Mouse (Mus musculus) liver, embryonic 13.5 days (tissue): ENCODE measurements around the gene Ppp4r1. TPM values are rescaled to one million over a fixed set of nuclear protein-coding genes. Genes with fewer than 3 reads are reported as not detected.

Source experiments
- ATAC-seq: fragments of 200-750 bp; cut with Nextera tagmentation; 2 replicates; pipeline ENCODE4 v1.8.0; 2017; ENCODE audit warnings: low read depth, mild to moderate bottlenecking, moderate number of reproducible peaks, moderate library complexity
- DNase-seq: peaks from one replicate; pipeline ENCODE4 v3.0.0; 2022
- H3K27ac ChIP-seq: fragments of 300-500 bp; sonication (generic); 2 replicates; pipeline ENCODE4 v1.5.1; 2015; ENCODE audit warnings: moderate library complexity, mild to moderate bottlenecking, inconsistent platforms
- H3K27me3 ChIP-seq: fragments of 300-500 bp; sonication (generic); 2 replicates; pipeline ENCODE4 v1.6.1; 2015; ENCODE audit warnings: mild to moderate bottlenecking, inconsistent platforms
- H3K36me3 ChIP-seq: fragments of 300-500 bp; sonication (generic); 2 replicates; pipeline ENCODE4 v1.6.1; 2015; ENCODE audit warnings: mild to moderate bottlenecking, inconsistent platforms
- H3K4me1 ChIP-seq: fragments of 300-500 bp; sonication (generic); replicated peaks from 2 replicates; pipeline ENCODE4 v1.6.1; 2015; ENCODE audit warnings: inconsistent platforms
- H3K4me2 ChIP-seq: fragments of 300-500 bp; sonication (generic); 2 replicates; pipeline ENCODE4 v1.6.1; 2015; ENCODE audit warnings: inconsistent platforms, mild to moderate bottlenecking, moderate library complexity
- H3K4me3 ChIP-seq: fragments of 300-500 bp; sonication (generic); replicated peaks from 2 replicates; pipeline ENCODE4 v1.5.1; 2015; ENCODE audit warnings: mild to moderate bottlenecking, inconsistent platforms
- H3K9ac ChIP-seq: fragments of 300-500 bp; sonication (generic); 2 replicates; pipeline ENCODE4 v1.6.1; 2015; ENCODE audit warnings: mild to moderate bottlenecking, inconsistent platforms
- H3K9me3 ChIP-seq: fragments of 300-500 bp; sonication (generic); replicated peaks from 2 replicates; pipeline ENCODE4 v1.6.1; 2016; ENCODE audit warnings: inconsistent platforms
- WGBS: fragments of 180-500 bp; shearing (Covaris S2); methylation state at CpG from one replicate; pipeline ENCODE4 v1.1.7; 2015; ENCODE audit not compliant: insufficient replicate concordance; 5-methylcytosine and 5-hydroxymethylcytosine counted together
- polyA plus RNA-seq: library from polyadenylated mRNA; unstranded; fragments of >200 nt; fragmentation: Nextera tagmentation; extraction: Ambion mirVana; gene quantifications from 2 replicates; pipeline ENCODE4 v1.2.1, GENCODE M21; 2015

Gene Ppp4r1
- polyA plus RNA-seq, 1 experiment from 2014 or later: 10.1 TPM

DNA sequence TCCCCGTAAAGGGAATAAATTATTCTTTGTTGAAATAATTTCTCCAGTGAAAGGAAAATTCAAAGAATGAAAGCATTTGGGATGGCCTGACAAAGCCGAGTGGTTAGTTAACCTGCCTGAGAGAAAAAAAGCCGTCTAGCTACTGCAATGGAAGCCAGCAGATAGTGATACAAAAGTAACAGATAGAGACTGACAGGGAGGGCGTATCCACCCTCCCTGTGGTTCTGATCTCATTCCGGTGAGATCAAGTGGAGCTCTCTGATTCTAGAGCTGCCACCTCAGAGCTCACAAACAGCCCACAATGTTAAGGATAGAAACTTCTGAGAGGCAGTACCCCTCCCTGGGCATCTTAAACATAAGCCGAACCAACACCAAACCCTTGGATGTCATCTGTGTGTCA lies 33.4 kb upstream of the Ppp4r1 start:
- no peak overlapping the region for H3K27ac ChIP-seq
- no peak for ATAC-seq
- H3K9me3 ChIP-seq: no peaks in the 10 kb centered on the region
- no peaks in the 10 kb centered on the region for H3K27me3 ChIP-seq
- no peaks in the 10 kb centered on the region for H3K36me3 ChIP-seq
- no peak overlapping the region for H3K9ac ChIP-seq
- no peak overlapping the region for H3K4me2 ChIP-seq
- H3K4me3 ChIP-seq: no peak overlapping the region
- WGBS: 60% methylated on average over 6 of the region's 6 CpGs
- no peak for DNase-seq
- no peaks in the 10 kb centered on the region for H3K4me1 ChIP-seq

DNA sequence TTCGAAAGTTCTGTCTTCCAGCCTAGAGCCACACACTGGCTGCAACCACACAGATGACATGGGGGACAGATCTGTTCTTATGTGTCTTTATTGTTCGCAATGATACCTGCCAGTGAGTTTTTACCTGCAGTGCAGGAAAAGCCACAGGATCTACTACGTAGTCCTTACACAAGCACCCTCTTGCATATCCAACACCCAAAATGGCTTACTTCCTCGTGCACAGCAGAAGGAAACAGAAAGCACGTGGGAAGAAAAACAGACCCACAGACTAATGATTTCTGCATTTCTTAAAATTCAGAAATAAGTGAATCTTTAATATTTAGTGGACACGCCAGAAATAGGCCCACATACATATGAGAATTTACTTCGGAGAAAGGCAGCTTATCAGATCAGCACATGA lies 32.6 kb upstream of the Ppp4r1 start:
- no peak overlapping the region for H3K4me2 ChIP-seq
- no peak for DNase-seq
- no peaks in the 10 kb centered on the region for H3K27me3 ChIP-seq
- no peaks in the 10 kb centered on the region for H3K4me1 ChIP-seq
- H3K9me3 ChIP-seq: no peaks in the 10 kb centered on the region
- no peak overlapping the region for H3K4me3 ChIP-seq
- WGBS: 66% methylated on average over 7 of the region's 7 CpGs
- H3K9ac ChIP-seq: no peak overlapping the region
- H3K27ac ChIP-seq: no peak overlapping the region
- no peak for ATAC-seq
- H3K36me3 ChIP-seq: no peaks in the 10 kb centered on the region

DNA sequence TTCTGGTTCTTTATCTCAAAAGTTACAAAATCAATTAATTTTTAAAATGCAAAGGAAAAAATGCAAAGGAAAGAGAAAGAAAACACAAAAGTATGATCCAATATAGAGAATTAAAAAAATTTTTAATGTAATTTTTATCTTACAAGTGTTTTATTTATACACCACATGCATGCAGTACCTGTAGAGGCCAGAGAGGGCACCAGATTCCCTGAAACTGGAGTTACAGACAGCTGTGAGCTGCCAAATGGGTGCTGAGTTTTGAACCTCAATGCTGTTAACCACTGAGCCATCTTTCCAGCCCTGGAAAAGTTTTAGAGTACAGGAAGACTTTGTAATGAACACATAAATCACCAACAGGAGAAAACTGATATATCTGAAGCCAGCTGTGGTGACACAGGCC lies 32.1 kb upstream of the Ppp4r1 start:
- Histone ChIP-seq H3K27ac (no peak overlapping the region), H3K4me3 (no peak overlapping the region), H3K36me3 (no peaks in the 10 kb centered on the region), H3K9ac (no peak overlapping the region), H3K4me1 (no peaks in the 10 kb centered on the region), H3K4me2 (no peak overlapping the region), H3K27me3 (no peaks in the 10 kb centered on the region), H3K9me3 (no peaks in the 10 kb centered on the region)
- ATAC-seq (no peak), DNase-seq (no peak)

DNA sequence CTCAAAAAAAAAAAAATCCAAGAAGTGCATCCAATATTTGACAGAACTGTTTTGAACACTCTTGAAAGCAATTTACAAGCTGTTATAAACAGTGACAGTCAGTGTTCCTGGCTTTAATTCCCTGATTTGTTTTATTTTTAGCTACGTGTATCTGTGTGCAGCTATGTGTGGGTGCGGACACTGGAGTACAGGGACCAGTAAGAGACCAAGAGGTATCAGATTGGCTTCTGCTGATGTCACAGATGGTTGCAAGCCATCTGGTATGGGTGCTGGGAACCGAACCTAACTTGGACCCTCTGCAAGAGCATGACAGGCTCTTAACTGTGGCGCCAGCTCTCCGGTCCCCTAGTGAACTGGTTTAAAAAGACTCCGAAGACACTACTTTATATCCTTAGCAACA lies 29.2 kb upstream of the Ppp4r1 start:
- no peak overlapping the region for H3K4me2 ChIP-seq
- no peaks in the 10 kb centered on the region for H3K27me3 ChIP-seq
- 79% methylated on average over 6 of the region's 6 CpGs for WGBS
- ATAC-seq (no peak), DNase-seq (no peak)
- no peaks in the 10 kb centered on the region for H3K36me3 ChIP-seq
- no peaks in the 10 kb centered on the region for H3K4me1 ChIP-seq
- no peak overlapping the region for H3K27ac ChIP-seq
- no peak overlapping the region for H3K9ac ChIP-seq
- no peaks in the 10 kb centered on the region for H3K9me3 ChIP-seq
- H3K4me3 ChIP-seq: no peak overlapping the region

DNA sequence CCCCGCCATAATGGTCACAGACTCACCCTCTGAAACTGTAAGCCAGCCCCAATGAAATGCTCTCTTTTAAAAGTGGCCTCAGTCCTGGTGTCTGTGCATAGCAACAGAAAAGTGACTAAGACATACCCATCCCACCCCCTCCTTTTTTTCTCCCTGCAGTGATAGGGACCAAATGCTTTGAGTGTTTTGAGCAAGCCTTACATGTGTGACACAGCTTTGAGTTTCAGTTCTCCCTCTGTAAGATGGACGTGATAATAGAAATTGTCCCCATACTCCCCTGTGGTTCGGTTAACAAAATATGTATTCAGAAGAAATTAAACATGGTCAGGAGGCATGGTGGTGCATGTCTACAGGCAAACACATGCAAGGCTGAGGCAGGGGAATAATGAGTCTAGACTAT lies 26.5 kb upstream of the Ppp4r1 start:
- Histone ChIP-seq H3K27ac (no peak overlapping the region), H3K36me3 (no peaks in the 10 kb centered on the region), H3K27me3 (no peaks in the 10 kb centered on the region), H3K4me1 (no peaks in the 10 kb centered on the region), H3K9ac (no peak overlapping the region), H3K4me3 (no peak overlapping the region), H3K4me2 (no peak overlapping the region), H3K9me3 (no peaks in the 10 kb centered on the region)
- DNase-seq (no peak), ATAC-seq (no peak)
- 79% methylated on average over 3 of the region's 3 CpGs for WGBS

DNA sequence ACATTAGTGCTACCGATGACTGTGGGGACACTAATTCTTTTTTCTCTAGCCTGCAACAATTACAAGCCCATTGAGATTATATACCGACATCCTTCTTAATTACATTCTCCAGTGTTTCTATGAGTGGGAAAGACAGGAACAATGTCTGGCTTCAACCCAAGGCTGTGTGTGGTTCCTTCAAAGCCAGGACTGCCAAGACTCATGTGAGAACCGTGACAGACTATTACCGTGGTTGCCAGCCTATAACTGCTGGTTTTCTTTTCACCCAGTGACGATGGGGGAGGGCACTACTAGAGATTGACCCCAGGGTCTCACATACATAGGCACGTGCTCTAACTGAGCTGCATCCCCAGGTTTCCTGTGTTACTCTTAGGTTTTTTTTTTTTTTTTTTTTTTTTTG lies 25.2 kb upstream of the Ppp4r1 start:
- Histone ChIP-seq H3K9me3 (no peaks in the 10 kb centered on the region), H3K4me2 (no peak overlapping the region), H3K9ac (no peak overlapping the region), H3K4me3 (no peak overlapping the region), H3K27me3 (no peaks in the 10 kb centered on the region), H3K4me1 (no peaks in the 10 kb centered on the region), H3K36me3 (no peaks in the 10 kb centered on the region), H3K27ac (no peak overlapping the region)
- ATAC-seq (no peak), DNase-seq (no peak)
- 71% methylated on average over 6 of the region's 6 CpGs for WGBS

DNA sequence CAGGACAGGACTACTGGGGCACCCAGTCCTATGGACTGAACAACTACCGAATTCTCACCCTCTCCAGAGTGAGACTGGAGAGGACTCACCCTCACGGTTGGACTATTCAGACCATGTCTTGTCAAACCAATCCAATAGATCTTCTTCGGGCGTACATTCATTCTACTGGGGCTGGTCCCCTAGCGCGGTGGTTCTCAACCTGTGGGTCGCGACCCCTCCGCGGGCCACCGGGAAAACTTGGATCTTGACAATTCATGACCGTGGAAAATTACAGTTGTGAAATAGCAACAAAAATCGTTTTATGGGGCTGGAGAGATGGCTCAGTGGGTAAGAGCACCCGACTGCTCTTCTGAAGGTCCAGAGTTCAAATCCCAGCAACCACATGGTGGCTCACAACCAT lies 19.2 kb upstream of the Ppp4r1 start:
- H3K27me3 ChIP-seq: no peaks in the 10 kb centered on the region
- H3K9me3 ChIP-seq: no peaks in the 10 kb centered on the region
- no peak overlapping the region for H3K4me2 ChIP-seq
- no peak overlapping the region for H3K4me3 ChIP-seq
- no peak overlapping the region for H3K27ac ChIP-seq
- H3K9ac ChIP-seq: no peak overlapping the region
- no peaks in the 10 kb centered on the region for H3K36me3 ChIP-seq
- no peak for DNase-seq
- ATAC-seq: no peak
- H3K4me1 ChIP-seq: peaks cover 12% of the 10 kb centered on the region
- 82% methylated on average over 14 of the region's 14 CpGs for WGBS

DNA sequence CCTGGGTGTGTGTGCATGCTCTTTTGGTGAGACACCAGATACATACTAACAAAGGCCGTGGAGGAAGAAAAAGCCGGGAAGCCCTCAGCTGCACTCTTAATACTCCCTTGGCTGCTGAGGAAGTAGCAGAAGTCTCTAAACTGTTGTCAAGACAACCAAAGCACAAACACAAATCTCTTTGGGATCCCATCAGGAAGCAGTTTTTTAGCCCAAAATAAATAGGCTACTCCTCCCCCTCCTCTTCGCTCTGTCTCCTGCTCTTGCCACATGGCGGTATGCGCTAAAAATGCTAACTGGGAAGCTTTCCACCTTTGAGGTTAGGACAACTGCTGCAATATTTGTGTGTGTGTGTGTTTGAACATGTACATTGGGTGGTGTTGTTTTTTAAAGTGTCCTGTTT lies 13.9 kb upstream of the Ppp4r1 start:
- 79% methylated on average over 5 of the region's 5 CpGs for WGBS
- peaks cover 32% of the 10 kb centered on the region for H3K4me1 ChIP-seq
- H3K4me3 ChIP-seq: no peak overlapping the region
- H3K27ac ChIP-seq: no peak overlapping the region
- ATAC-seq (no peak), DNase-seq (no peak)
- H3K9me3 ChIP-seq: no peaks in the 10 kb centered on the region
- no peak overlapping the region for H3K4me2 ChIP-seq
- no peaks in the 10 kb centered on the region for H3K36me3 ChIP-seq
- H3K27me3 ChIP-seq: peaks cover 41% of the 10 kb centered on the region
- no peak overlapping the region for H3K9ac ChIP-seq

DNA sequence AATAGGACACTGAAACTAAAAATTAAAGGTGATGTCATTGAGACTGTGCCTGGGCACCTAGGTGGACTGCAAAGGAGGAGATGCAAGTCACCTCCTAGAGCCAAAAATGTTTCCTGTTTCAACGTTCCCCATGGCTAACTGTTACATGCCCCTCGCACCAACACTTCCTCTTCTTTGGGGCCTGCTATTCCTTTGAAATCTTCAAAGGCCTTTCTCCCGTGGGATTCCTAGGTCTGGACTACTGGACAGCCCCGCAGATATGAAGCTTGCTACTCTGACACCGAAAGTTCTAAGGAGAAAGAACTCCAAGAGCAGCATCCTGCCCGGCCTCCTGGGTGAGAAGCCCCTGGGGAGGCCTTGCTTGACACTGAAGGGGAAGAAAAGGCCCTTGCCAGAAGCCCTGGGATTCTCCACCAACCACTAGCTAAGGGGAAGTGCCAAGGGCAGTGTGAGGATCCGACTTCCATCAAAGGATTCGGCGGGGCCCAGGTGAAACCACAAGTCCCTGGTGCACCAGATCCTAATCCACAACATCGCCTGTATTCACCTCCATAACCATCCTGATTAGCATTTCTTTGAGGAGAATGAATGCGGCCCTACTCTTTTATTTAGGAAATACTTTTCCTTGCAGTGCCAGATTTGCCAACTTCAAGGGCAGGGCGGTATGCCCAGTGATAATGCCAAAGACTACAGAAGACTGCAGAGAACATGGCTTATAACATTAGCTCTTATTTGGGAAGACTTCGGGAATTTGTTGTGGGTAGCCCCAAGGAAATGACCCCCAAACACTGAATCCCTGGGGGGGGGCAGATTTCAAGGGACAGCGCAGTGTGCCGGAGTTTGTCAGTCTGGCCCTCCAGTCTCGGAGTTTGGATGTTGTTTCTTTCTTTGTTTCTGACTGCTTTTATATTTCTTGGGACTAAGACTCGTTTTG lies 11.1 kb upstream of the Ppp4r1 start:
- Histone ChIP-seq H3K36me3 (no peaks in the 10 kb centered on the region), H3K27ac (no peak overlapping the region), H3K4me3 (peak overlapping the region; percentile 62), H3K27me3 (peaks cover 61% of the 10 kb centered on the region), H3K4me1 (peaks cover 31% of the 10 kb centered on the region), H3K4me2 (peak overlapping the region; percentile 74), H3K9ac (peak overlapping the region; percentile 64; the same call in 1 of the 2 replicates), H3K9me3 (no peaks in the 10 kb centered on the region)
- WGBS: 25% methylated on average over 17 of the region's 17 CpGs
- DNase-seq (no peak), ATAC-seq (no peak)

DNA sequence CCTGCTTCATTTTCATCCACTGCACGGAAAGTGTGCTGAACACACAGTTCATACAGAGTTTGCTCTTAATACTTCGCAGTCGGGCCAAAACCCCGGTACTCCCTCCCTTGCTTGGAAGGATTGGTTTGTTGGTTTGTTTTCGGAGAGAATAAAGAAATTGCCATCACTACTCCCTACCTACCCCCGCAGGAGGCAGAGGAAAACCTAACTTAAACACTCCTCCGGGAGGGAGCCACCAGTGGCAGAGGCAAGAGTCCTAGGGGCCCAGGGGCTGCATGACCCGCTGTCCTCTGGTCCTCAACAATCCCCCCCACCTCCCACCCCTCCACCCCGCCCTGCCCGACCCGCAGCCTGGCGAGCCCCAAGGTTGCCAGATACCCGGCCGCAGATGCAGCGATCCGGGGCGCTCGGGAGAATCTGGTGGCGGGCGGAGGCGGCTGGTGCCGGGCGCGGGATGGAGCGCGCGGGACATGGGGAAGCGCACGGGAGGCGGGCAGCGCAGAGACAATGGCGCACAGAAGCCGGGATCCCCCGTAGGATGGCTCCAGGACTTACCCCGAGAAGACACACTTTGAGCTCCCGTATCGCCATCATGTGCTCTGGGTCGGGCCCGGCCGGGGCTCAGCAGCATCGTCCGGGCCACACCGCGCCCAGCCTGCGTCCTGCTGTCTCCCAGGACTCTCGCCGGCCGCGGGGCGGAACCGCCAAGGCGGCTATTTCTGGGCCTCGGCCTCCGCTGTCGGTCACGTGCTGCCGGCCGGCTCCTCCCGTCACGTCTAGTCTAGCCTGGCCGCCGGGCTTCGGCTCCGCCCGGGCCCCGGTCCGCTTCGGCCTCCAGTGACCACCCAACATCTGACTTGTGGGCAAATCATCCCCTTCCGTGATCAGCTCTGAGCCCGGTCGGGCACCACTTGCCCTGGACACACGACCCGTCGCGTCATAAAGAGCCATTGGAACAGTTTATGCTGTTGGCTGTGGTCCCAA lies 10.1 kb upstream of the Ppp4r1 start, which contains the start of gene Rab31:
Rab31 (minus strand) TSS at position 802 of the 984 bp plus-strand sequence.
- Histone ChIP-seq H3K9ac (peak within 1 kb of the TSS; percentile 64), H3K27me3 (peaks cover 61% of the 10 kb centered on the region), H3K27ac (no peak within 1 kb of the TSS), H3K4me3 (peak within 1 kb of the TSS; percentile 62), H3K36me3 (no peaks in the 10 kb centered on the region), H3K9me3 (no peaks in the 10 kb centered on the region), H3K4me1 (peaks cover 26% of the 10 kb centered on the region), H3K4me2 (peak within 1 kb of the TSS; percentile 74)
- peak; percentile 46 for ATAC-seq
- 1% methylated on average over 75 of the region's 75 CpGs for WGBS
- DNase-seq: peak; percentile 17

DNA sequence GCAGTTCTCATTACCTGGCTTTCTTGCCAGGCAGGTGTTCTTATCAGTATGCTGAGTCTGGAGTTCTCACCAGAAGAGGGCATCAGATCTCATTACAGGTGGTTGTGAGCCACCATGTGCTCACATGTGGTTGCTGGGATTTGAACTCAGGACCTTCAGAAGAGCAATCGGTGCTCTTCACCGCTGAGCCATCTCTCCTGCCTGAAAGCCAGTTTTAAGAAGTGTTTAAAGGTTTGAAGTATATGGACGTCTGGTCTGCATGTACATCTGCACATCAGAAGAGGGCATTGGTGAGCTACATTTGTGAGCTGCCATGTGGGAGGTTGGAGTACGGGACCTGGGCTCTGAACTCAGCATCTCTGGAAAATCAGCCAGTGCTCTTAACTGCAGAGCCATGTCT lies 8.8 kb upstream of the Ppp4r1 start:
- Histone ChIP-seq H3K27ac (no peak overlapping the region), H3K4me1 (peaks cover 21% of the 10 kb centered on the region), H3K4me2 (no peak overlapping the region), H3K9me3 (no peaks in the 10 kb centered on the region), H3K27me3 (peaks cover 61% of the 10 kb centered on the region), H3K4me3 (no peak overlapping the region), H3K36me3 (no peaks in the 10 kb centered on the region), H3K9ac (no peak overlapping the region)
- WGBS: 33% methylated on average over 4 of the region's 4 CpGs
- DNase-seq: no peak
- no peak for ATAC-seq
